Mouse (Mus musculus) mesoderm, embryonic 11.5 days (tissue): Measurements from ENCODE around the gene Dnajc30.

Experiments
- DNase-seq: peaks from one replicate; pipeline ENCODE4 v3.0.0-alpha.2; 2012; ENCODE audit warnings: low read depth, low spot score

The Dnajc30 gene

GRCm38 (mm10) chr5:135109017-135109416 is 45.0 kb downstream of the Dnajc30 start:
- DNase-seq: no peak

GRCm38 (mm10) chr5:135109426-135109825 is 45.4 kb downstream of the Dnajc30 start:
- no peak for DNase-seq

DNA sequence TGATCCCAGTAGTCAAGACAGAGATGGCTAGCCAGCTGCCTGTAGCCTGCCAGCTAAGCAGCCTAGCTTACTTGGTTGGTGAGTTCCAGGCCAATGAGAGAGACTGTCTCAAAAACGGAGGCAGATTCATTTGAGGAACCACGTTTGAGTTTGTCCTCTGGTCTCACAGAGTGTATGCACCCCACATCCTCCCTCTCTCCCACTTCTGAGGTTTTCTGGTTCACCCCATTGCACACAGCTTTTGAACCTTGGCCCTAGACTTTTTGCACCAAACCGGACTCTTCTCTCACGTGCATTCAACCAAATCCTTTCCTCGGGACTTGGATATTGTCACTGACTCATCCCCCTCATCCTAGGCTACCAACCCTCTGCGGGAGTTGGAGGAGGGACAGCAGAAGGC is 46.0 kb downstream of the Dnajc30 start:
- no peak for DNase-seq

DNA sequence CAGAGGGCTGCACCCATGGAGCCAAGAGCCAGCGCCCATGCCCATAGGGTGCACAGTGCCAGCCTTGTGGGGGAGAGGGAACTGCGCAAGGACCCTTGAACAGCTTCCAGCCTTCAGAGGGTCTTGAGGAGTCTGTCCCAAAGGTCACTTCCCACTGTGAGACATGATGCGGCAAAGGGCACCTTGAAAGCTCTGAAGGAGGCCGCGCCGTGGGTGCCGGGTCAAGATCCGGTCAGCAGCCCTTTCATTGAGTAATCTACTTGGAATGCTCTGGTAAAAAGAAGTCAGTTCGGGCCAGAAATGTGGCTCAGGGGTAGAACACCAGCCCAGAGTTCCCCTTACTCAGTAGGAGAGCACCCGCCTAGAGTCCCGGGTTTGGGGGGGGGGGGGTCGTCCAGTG is 49.8 kb downstream of the Dnajc30 start:
- no peak for DNase-seq

DNA sequence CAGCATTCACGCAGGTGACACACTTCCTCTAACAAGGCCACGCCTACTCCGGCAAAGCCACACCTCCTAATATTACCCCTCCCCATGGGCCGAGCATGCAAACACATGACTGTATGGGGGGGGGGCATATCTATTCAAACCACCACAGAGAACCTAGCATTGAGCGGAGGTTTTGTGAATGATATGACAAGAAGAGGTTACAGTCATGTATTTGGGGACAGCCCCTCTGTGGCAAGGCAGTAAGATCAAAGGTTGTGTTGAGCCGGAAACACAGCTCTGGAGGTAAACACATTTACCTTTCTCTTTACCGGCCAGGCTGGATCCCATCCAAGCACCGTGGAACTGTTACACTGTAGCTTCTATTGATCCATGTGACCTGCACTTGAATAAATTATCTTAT is 51.2 kb downstream of the Dnajc30 start:
- no peak for DNase-seq
